Mouse (Mus musculus) R1 (cell line): ENCODE measurements at regions not wholly inside any gene's neighbourhood (a gene's known extent, or its start where the extent isn't known, plus 50 kb on each side); places are given as distances from the start of the nearest gene placed in this dataset.
A peak's percentile ranks its signal among the peaks of the same experiment; 100 is the strongest.

Experiments
- DNase-seq: peaks from one replicate; pipeline ENCODE4 v3.0.0-alpha.2; 2018; ENCODE audit warnings: low read depth, low spot score

DNA sequence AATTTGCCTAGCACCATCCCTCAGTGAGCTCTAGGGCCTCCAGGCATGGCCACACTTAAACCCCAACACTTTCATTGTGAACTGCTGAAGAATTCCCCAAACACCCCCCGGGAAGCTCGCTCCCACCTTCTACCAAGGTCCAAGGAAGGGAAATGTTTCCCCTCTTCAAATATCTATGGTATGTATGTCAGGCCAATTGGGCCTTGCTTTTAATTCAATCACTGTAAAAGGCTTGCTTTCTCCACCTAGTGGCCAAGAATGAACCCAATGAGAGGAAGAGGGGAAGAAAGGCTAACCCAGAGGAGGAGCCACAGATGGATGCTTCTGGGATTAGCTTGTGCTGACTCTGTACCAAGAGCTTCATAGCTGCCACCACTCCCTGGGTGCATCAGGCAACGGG lies 336.3 kb upstream of the Tgfbr2 start:
- peak; percentile 82 for DNase-seq

GRCm38 (mm10) chr9:116507756-116508155 lies 332.6 kb upstream of the Tgfbr2 start:
- DNase-seq = no peak

GRCm38 (mm10) chr9:116502831-116503230 lies 327.7 kb upstream of the Tgfbr2 start:
- DNase-seq = no peak

GRCm38 (mm10) chr9:116500951-116501350 lies 325.8 kb upstream of the Tgfbr2 start:
- DNase-seq = peak; percentile 53

DNA sequence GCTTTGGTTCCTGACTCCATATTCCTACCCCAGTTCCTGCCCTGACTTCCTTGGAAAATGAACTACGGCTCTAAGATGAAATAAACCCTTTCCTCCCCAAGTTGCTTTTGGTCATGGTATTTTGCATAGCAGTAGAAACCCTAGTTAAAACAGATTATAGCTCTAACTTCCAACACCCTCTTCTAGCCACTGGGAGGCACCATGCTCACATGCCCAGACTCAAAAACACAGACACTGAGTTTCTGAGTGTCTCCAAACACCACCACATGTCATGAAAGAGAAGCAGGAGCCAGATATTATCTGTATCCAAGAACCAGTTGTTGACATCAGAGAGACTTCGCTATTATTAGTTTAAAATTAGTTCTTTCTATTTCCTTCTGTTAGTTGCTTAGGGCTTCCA lies 316.1 kb upstream of the Tgfbr2 start:
- DNase-seq = peak; percentile 21

DNA sequence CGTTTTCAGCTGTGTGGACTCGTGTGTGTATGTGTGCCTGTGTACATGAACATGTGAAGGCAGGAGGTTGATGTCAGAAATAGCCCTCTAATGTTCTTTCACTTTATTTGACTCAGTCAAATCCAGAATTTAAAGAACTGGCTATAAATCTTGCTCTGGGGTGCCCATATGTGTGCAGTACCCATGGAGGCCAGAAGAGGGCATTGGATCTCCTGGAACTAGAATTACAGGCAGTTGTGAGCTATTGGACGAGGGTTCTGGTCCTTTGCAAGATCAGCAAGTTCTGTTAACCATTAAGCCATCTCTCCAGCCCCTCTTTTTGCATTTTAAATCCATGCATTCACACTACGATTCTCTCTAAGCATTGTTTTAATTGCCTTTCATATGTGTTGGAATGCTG lies 314.6 kb upstream of the Tgfbr2 start:
- peak; percentile 77 for DNase-seq

GRCm38 (mm10) chr9:116489273-116489672 lies 314.1 kb upstream of the Tgfbr2 start:
- no peak for DNase-seq

DNA sequence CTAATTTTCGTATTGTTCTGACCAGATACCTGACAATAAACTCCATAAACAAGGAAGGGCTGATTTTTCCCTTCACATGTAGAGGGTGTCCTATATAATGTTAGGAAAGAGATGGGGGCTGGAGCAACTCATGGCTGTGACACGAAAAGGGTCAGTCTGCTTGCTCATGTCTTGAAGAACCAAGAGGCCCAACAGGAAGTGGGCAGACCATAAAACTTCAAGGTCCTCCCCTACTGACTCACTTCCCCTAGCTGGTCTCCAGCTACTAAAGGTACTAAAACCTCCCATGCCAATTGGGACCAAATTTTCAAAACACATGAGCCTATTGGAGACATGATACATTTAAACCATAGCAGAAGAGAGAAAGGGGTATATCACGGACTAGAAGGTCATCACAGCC lies 302.1 kb upstream of the Tgfbr2 start:
- no peak for DNase-seq

- DNase-seq = no peak
Measured at GRCm38 (mm10) chr9:116475206-116475955, 300.2 kb upstream of the Tgfbr2 start.

DNA sequence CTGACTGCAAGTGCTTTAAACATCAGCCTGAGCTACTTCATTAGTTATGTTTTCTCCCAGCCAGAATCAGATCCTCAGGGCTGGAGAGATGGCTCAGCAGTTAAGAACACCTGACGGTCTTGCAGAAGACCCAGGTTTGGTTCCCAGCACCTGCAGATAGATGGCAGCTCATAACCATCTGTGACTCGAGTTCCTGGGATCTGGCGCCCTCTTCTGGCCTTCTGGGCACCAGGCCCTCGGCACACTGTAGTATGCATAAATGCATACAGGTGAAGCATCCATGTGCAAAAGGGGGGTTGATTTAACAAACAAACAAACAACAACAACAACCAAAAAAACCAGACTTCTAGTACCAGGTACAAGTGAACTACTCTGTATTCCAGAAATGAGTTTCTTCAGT lies 297.7 kb upstream of the Tgfbr2 start:
- peak; percentile 65 for DNase-seq

DNA sequence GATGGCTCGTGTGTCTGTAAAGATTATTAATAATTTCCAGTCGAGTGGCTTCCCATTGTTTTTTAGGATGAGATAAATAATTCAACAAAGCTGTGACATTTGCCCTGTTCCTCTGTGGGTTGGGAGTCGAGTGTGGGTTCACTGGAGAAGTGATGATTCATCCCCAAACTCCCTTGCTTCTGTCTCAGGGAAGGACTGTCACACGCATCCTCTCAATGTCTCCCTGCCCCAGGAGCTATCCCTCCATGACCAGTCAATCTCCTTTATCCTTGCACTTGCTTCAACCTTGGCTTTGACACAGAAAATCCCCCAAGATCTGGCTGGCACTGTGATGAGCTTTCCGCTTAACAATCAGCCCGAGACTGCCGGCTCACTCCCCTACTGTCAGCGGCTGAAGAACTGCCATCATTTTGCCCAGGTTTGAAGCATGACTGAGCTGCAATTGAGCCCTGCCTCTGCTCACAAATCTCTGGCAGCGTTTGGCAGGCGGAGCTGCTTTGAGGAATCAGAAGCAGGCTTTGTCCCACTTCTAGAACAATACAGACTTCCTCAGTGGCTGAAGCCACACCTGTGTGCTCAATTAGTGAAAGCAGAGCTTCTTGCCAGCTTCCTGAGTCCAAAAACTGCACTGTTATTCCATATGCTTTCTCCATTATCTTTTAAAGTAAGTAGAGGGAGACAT lies 293.6 kb upstream of the Tgfbr2 start:
- DNase-seq = peak; percentile 73

- no peak for DNase-seq
Measured at GRCm38 (mm10) chr9:116466336-116466735, 291.2 kb upstream of the Tgfbr2 start.

DNA sequence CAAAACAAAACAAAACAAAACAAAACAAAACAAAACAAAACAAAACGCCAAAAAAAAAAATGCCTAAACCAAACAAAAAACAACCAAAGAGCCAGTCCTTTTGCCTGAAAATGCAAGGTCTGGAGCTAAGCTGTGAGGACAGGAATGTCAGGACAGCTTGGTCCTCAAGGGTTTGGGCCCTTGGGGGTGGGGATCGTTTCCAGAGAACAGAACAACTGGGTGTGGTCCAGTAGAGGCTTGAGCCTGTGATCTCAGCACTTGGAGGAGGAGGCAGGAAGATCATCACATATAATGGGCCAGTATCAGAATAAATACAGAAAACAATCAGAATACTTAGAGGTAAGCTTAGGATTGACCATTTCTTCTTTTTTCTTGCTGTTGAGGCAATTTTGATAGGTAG lies 289.5 kb upstream of the Tgfbr2 start:
- peak; percentile 81 for DNase-seq

DNA sequence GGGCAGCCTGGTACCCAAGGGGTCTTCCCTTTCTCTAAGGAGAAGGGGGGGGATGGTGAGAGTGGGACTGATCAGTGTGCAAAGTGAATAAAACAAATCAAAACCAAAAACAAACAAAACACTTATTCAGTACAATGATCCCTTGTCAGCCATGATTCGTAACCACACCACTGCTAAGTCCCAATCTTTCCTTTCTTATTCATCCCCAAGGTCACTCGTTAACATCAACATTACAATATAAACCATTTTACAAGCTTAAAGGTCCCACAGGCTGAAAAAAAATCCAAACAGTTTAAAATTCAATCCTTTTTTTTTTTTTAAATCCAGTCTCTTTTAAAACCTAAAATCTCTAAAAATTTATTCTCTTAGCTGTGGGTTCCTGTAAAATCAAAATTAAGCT lies 287.1 kb upstream of the Tgfbr2 start:
- peak; percentile 89 for DNase-seq

DNA sequence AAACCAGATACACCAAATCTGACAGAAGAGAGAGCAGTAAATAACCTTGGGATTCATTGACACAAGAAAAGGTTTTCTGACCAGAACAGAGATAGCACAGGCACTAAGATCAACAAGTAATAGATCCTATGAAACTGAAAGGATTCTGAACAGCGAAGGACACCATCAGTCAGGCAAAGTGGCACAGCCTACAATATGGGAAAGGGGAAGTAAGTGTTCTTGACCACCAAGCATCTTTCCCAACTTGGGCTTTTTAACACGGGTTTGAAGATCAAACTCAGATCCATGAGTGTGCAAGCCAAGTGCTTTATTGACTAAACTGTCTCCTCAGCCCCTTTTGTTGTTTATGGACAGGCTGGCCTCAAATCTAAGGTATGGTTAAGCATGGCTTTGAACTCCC lies 284.9 kb upstream of the Tgfbr2 start:
- DNase-seq = no peak

- DNase-seq = no peak
Measured at GRCm38 (mm10) chr9:116452050-116452449, 276.9 kb upstream of the Tgfbr2 start.

- DNase-seq = peak; percentile 58
Measured at GRCm38 (mm10) chr9:116450829-116451228, 275.7 kb upstream of the Tgfbr2 start.

DNA sequence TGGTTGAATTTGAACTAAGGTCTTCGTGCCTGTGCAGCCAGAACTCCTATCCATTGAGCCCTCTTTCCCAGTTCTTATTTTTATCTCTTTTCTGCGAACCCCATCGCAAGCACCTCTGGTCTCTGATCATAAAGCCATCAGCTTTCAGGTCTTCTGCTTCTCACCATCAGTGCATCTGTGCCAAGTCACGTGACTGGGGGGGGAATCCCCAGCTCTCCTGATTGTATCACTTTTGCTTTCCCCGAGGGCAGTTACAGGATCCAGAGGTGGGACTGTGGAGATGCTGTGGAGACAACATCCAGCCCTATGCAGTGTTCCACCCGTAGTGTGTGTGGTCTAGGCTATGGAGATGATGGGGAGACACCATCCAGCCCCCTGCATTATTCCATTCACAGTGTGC lies 272.6 kb upstream of the Tgfbr2 start:
- DNase-seq = no peak

DNA sequence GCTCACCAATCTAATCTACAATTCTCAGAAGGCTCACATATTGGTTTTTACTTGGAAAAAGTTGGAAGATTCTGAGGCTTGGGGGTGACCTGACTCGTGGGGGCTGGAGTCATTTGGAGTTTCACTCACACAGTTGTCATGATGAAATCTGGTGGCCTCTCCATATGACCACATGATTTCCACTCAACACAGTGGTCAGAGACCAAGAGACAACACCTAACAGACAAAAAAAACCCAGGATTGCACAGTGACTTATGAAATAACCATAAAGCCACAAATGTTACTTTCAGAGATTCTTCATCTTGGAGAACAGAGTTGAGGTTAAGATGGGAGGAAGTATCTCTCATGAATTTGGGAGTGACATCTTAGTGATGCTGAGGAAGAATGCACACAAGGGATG lies 263.4 kb upstream of the Tgfbr2 start:
- no peak for DNase-seq

- no peak for DNase-seq
Measured at GRCm38 (mm10) chr9:116434414-116434813, 259.3 kb upstream of the Tgfbr2 start.

DNA sequence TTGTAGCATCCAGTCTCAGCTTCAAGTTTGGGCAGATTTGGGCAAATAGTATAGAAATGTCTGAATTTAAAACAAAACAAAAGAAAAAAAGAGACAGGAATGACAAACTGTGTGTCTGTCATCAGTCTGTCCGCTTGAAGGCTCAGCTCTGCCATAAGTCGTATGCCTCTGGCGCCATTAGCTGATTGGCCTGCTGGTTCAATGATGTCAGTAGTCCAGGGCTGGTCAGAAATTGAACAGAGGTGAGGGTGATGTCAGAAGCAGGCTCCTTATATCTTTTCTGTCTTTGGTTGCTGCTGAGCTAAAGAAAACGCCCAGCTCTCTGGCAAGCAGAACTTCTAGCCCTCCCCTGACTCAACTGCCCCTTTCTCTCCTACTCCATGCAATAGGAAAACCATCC lies 253.9 kb upstream of the Tgfbr2 start:
- no peak for DNase-seq

GRCm38 (mm10) chr9:116428475-116428874 lies 253.3 kb upstream of the Tgfbr2 start:
- no peak for DNase-seq

DNA sequence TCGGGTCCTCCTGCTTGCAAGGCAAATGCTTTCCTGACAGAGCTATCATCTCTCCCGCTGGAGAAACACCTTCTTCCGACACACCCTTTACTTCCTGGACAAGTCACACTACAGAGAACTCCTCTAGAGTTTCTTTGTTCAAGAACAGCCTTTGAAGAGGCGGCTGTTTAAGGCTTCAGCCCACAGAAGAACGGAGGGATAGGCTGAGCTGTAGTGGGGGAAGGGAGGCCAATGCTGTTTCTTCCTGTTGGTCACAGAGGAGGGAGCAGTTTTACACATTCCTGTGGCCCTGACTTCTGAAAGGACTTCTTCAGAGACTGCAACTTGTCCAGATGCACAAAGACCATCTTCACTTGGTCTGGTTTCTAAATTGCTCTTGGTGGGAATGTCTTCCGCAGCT lies 252.1 kb upstream of the Tgfbr2 start:
- peak; percentile 99 for DNase-seq
